Mouse (Mus musculus) ES-E14 (cell line): ENCODE data around the gene Ift140. TPM values are rescaled to one million over a fixed set of nuclear protein-coding genes. Genes with fewer than 3 reads are reported as not detected.

Source experiments
- DNase-seq: peaks from one replicate; pipeline ENCODE4 v3.0.0-alpha.2; 2013; ENCODE audit warnings: low read depth, low spot score
- H3K27ac ChIP-seq: 2 replicates; pipeline ENCODE4 v1.5.1; 2012; ENCODE audit warnings: low read depth, mild to moderate bottlenecking, low read length, moderate library complexity, mixed read lengths; ENCODE audit not compliant: poor library complexity, insufficient read depth, severe bottlenecking
- H3K36me3 ChIP-seq: 2 replicates; pipeline ENCODE4 v1.6.1; 2012; ENCODE audit warnings: mild to moderate bottlenecking, low read length, moderate library complexity, mixed read lengths; ENCODE audit not compliant: control insufficient read depth, poor library complexity, insufficient read depth, severe bottlenecking
- H3K4me1 ChIP-seq, 2 experiments: fragments of 150-350 bp in 1 of 2; sonication (generic) in 1 of 2; 2 replicates each; pipeline ENCODE4 v1.6.1; 2012; ENCODE audit warnings: low read length in 2 of 2, mild to moderate bottlenecking in 1 of 2, mixed read lengths in 1 of 2; ENCODE audit not compliant: control insufficient read depth in 2 of 2, insufficient read depth in 2 of 2, poor library complexity in 1 of 2
- H3K4me3 ChIP-seq, 2 experiments: fragments of 150-350 bp in 1 of 2; sonication (generic) in 1 of 2; 2 replicates each; pipeline ENCODE4 v1.5.1; 2012; ENCODE audit warnings: low read length in 2 of 2, low read depth in 1 of 2, mild to moderate bottlenecking in 1 of 2, mixed read lengths in 1 of 2; ENCODE audit not compliant: insufficient read depth in 1 of 2, poor library complexity in 1 of 2, severe bottlenecking in 1 of 2
- H3K9ac ChIP-seq: 2 replicates; pipeline ENCODE4 v1.6.1; 2012; ENCODE audit warnings: low read depth, mild to moderate bottlenecking, low read length, mixed read lengths; ENCODE audit not compliant: poor library complexity, insufficient read depth, severe bottlenecking
- H3K9me3 ChIP-seq: fragments of 150-350 bp; sonication (generic); 2 replicates; pipeline ENCODE4 v1.6.1; 2012; ENCODE audit warnings: low read depth, mild to moderate bottlenecking, low read length; ENCODE audit not compliant: control insufficient read depth, insufficient read depth
- CHD2 ChIP-seq: IDR thresholded peaks from 2 replicates; pipeline ENCODE4 v1.6.1; 2014; ENCODE audit warnings: mild to moderate bottlenecking, low read depth, low read length, inconsistent platforms
- HCFC1 ChIP-seq: IDR thresholded peaks from 2 replicates; pipeline ENCODE4 v1.6.1; 2012; ENCODE audit warnings: low read length, inconsistent platforms, borderline replicate concordance; ENCODE audit not compliant: insufficient read depth
- MAFK ChIP-seq: IDR thresholded peaks from 2 replicates; pipeline ENCODE4 v1.6.1; 2014; ENCODE audit warnings: mild to moderate bottlenecking, low read depth, low read length, inconsistent platforms; ENCODE audit not compliant: insufficient read depth
- ZC3H11A ChIP-seq: IDR thresholded peaks from 2 replicates; pipeline ENCODE4 v1.6.1; 2012; ENCODE audit warnings: low read depth, mild to moderate bottlenecking, inconsistent platforms, low read length, borderline replicate concordance
- ZNF384 ChIP-seq: IDR thresholded peaks from 2 replicates; pipeline ENCODE4 v1.6.1; 2012; ENCODE audit warnings: low read depth, low read length, inconsistent platforms
- in situ Hi-C, 2 experiments: fragments of 600-800 bp; cut with MboI; formaldehyde crosslinking; loops; one replicate each; pipeline ENCODE4 v1.15.1; 2025; ENCODE audit warnings: low sequenced_read_pairs in 2 of 2, inconsistent platforms in 1 of 2; ENCODE audit not compliant: unreplicated experiment in 2 of 2
- total RNA-seq: library from RNA; depleted of rRNA; stranded (reverse); fragments of 300-350 nt; gene quantifications from 2 replicates; pipeline ENCODE4 v1.2.3, GENCODE M21; 2012

Gene Ift140
- total RNA-seq, 1 experiment: 8.1 TPM

GRCm38 (mm10) chr17:25100052-25100451, 84.2 kb downstream of the Ift140 start:
- TF ChIP-seq HCFC1 (no peak), MAFK (no peak), ZC3H11A (no peak), ZNF384 (no peak), CHD2 (no peak)
- Histone ChIP-seq H3K9ac (no peak overlapping the region), H3K36me3 (peaks cover 41% of the 10 kb centered on the region), H3K27ac (no peak overlapping the region), H3K4me1 (no peaks in the 10 kb centered on the region), H3K4me3 (no peak overlapping the region), H3K9me3 (no peaks in the 10 kb centered on the region)
- no peak for DNase-seq
- in situ Hi-C loops: no loop called here

GRCm38 (mm10) chr17:25101338-25101737, 85.5 kb downstream of the Ift140 start:
- in situ Hi-C loops: no loop called here
- H3K4me3 ChIP-seq: no peak overlapping the region
- no peak for DNase-seq
- H3K9me3 ChIP-seq: no peaks in the 10 kb centered on the region
- H3K27ac ChIP-seq: no peak overlapping the region
- no peaks in the 10 kb centered on the region for H3K4me1 ChIP-seq
- H3K9ac ChIP-seq: no peak overlapping the region
- no peak for TF ChIP-seq CHD2
- H3K36me3 ChIP-seq: peaks cover 48% of the 10 kb centered on the region

GRCm38 (mm10) chr17:25107786-25108185, 91.9 kb downstream of the Ift140 start:
- Histone ChIP-seq H3K9me3 (no peaks in the 10 kb centered on the region), H3K9ac (no peak overlapping the region), H3K4me3 (no peak overlapping the region), H3K36me3 (peaks cover 43% of the 10 kb centered on the region), H3K4me1 (no peaks in the 10 kb centered on the region), H3K27ac (no peak overlapping the region)
- DNase-seq: no peak
- in situ Hi-C loops: no loop called here
- no peak for TF ChIP-seq CHD2
- TF ChIP-seq MAFK: no peak
- TF ChIP-seq HCFC1: no peak
- TF ChIP-seq ZC3H11A: no peak
- TF ChIP-seq ZNF384: no peak

- TF ChIP-seq CHD2 (no peak), ZC3H11A (no peak), ZNF384 (no peak), HCFC1 (no peak), MAFK (no peak)
- in situ Hi-C loops: no loop called here
- peak; percentile 39 for DNase-seq
- Histone ChIP-seq H3K36me3 (peaks cover 47% of the 10 kb centered on the region; the same call in 1 of the 2 replicates), H3K9ac (no peak overlapping the region), H3K4me3 (no peak overlapping the region), H3K9me3 (no peaks in the 10 kb centered on the region), H3K4me1 (no peaks in the 10 kb centered on the region), H3K27ac (no peak overlapping the region)
Measured at GRCm38 (mm10) chr17:25109578-25109977, 93.7 kb downstream of the Ift140 start.

DNA sequence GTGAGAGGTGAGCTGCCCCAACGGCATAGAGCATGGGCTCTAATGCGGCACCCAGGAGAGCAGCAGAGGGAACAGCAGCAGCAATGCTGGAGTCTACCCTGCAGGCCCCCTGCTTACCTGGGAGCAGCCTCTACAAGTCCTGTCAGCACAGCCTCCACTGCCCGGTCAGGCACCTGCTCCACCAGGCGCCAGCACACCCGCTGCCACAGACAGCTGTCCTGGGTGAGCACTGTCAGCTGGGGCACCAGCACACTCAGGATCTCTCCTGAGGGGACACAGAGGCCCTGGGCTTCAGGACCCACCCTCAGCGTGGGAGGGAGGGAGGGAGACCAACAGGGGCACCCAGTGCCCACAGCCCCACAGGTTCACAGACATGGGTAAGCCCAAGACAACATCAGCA, 94.7 kb downstream of the Ift140 start:
- Histone ChIP-seq H3K36me3 (peaks cover 38% of the 10 kb centered on the region; the same call in 1 of the 2 replicates), H3K4me1 (peaks cover 2 to 5% of the 10 kb centered on the region in 2 experiments; a peak in 3 of 4 replicates), H3K9me3 (no peaks in the 10 kb centered on the region), H3K4me3 (no peak overlapping the region), H3K27ac (no peak overlapping the region), H3K9ac (no peak overlapping the region)
- in situ Hi-C loops: no loop called here
- TF ChIP-seq ZNF384: no peak
- no peak for TF ChIP-seq HCFC1
- no peak for TF ChIP-seq MAFK
- no peak for DNase-seq
